Mouse (Mus musculus): ENCODE measurements around the gene Galnt18. TPM values are rescaled to one million over a fixed set of nuclear protein-coding genes. Genes with fewer than 3 reads are reported as not detected.

The Galnt18 gene
- polyA plus RNA-seq (2012; rRNA removed) = 3.5 and 4.1 TPM in 2 replicates

DNA sequence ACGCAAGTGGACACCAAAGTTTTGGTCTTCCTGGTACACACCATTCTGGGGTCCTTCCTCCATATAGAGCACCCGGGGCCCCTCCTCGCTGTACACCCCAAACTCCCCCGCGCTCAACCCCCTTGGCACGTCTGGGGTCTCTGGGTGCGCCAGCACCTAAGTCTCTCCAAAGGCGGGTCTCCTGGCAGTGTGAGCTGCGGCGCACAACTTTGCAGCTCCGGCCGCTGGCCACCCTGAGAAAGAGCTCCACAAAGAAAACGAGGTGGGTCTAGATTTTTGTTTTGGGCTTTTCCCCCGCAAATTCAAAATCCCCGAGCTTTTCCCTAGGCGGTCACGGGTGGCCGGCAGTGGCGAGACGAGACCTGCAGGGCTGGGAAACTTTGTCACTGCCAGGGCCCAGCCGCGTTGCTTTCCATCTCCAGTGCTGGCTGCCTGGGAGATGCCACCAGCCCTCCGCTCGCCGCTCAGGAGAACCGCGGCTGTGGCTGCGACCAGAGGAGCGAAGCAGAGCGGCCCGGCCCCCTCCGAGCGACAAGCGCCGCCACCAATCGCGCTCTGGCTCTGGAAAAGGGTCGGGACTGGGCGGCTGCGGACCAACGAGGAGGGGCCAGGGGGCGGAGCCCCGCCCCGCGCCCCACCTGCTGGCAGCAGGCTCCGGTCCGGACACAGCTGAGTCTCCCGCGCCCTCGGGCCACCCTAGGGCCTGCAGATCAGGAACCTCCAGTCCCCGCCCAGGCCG is at the start of gene Galnt18:
Galnt18 (minus strand) TSS at position 474 of the 739 bp plus-strand sequence.
- peak; percentile 36 for DNase-seq (ENCODE audit: low read depth, low spot score)
- WGBS = 1% methylated on average over 51 of the region's 52 CpGs

GRCm38 (mm10) chr7:111827337-111827736 is 47.6 kb upstream of the Galnt18 start:
- no peak for DNase-seq (ENCODE audit: low read depth, low spot score)
- 97% methylated on average over 1 of the region's 1 CpGs for WGBS

- DNase-seq (ENCODE audit: low read depth, low spot score) = no peak
- WGBS = 10% methylated on average over 1 of the region's 1 CpGs
Observed at GRCm38 (mm10) chr7:111813093-111813492, 33.3 kb upstream of the Galnt18 start.

GRCm38 (mm10) chr7:111811036-111811435 is 31.3 kb upstream of the Galnt18 start:
- DNase-seq (ENCODE audit: low read depth, low spot score) = no peak
- 38% methylated on average over 2 of the region's 2 CpGs for whole genome bisulfite sequencing

GRCm38 (mm10) chr7:111809796-111810195 is 30.0 kb upstream of the Galnt18 start:
- 60% methylated on average over 3 of the region's 3 CpGs for WGBS
- no peak for DNase-seq (ENCODE audit: low read depth, low spot score)

GRCm38 (mm10) chr7:111806083-111806482 is 26.3 kb upstream of the Galnt18 start:
- whole genome bisulfite sequencing = 95% methylated on average over 1 of the region's 1 CpGs
- no peak for DNase-seq (ENCODE audit: low read depth, low spot score)

DNA sequence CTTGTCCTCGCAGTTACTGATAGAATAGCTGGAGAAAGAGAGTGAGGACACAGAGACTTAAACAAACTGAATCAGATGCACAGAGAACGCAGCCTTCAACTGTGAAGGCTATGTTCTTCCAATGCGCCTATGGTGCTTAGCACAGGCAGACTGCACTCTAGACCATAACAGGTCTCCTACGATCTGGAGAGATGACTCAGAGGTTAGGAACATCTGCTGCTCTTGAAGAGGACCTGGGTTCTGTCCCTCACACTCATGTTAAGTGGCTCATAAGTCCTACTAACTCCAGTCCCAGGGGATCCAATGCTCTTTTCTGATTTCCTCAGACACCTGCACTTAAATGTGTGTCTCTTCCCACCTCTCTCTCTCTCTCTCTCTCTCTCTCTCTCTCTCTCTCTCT is 24.9 kb upstream of the Galnt18 start:
- no peak for DNase-seq (ENCODE audit: low read depth, low spot score)
- WGBS = 88% methylated on average over 4 of the region's 4 CpGs

- DNase-seq (ENCODE audit: low read depth, low spot score) = no peak
- 78% methylated on average over 5 of the region's 5 CpGs for WGBS
Observed at GRCm38 (mm10) chr7:111800785-111801184, 21.0 kb upstream of the Galnt18 start.

DNA sequence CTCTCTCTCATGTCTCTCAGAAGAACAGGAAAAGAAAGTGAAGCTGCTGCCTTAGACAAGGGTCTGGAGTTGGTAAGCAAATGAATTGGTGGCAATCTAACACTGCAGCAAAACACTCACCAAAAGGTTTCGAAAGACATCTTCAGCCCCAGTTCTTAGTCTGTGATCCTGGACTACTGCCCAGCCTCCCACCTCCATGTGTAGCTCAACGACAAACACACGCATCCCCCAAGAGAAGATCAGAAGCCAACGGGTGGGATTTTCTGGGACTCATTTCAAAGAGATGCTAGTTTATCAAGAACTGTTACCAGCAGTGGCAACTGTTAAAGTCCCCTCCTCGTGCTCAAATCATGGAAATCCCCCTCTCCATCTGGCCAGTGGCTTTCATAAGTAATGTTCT is 20.3 kb upstream of the Galnt18 start:
- DNase-seq (ENCODE audit: low read depth, low spot score) = no peak
- 78% methylated on average over 5 of the region's 5 CpGs for WGBS

DNA sequence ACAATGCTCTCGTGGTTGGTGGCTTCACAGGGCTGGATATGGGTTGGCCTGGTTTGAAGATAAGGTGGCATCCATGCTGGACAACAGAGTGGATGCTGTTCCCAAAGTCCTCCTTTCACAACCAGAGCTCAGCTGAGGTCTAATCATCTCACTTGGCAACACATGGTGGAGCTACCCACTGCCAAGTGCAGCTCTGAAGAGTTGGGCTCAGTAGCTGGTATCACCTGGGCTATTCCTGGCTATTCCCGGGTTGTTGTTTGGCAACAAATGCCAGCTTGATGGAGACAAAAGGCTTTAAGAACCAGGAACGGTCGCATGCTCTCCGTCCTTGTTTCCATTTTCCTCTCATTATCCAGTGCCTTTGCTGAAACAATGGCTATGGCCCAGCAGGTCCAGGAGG is 19.2 kb upstream of the Galnt18 start:
- WGBS = 83% methylated on average over 5 of the region's 5 CpGs
- no peak for DNase-seq (ENCODE audit: low read depth, low spot score)

DNA sequence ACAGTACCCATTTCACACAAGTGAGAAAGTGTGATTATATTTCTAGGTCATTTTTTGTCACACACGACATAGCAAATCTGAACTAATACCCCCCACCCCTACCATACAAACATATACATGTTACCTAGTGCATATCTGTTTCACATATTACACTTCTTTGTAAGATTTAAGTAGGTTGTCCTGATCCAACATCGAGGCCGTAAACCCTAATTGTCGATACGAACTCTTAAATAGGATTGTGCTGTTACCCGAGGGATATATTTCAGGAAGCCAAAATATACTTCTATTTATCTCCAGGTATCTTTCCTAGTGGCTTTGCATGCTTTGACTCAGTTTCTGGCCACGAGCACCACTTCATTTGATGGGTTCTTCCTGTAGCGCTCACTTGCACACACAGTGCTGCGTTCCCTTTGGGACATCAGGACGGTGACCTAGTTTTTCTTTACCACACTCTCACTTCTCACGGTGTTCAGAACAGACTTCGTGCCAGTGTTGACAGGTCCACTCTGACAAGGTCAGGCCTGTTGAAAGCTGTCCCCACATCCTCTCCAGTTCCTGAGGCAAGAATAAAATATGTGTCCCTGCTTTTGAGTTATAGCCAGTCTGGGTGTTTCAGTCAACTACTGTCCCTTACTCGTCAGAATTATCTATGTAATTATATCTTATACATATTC is 17.7 kb upstream of the Galnt18 start:
- 81% methylated on average over 13 of the region's 13 CpGs for WGBS
- DNase-seq (ENCODE audit: low read depth, low spot score) = no peak

DNA sequence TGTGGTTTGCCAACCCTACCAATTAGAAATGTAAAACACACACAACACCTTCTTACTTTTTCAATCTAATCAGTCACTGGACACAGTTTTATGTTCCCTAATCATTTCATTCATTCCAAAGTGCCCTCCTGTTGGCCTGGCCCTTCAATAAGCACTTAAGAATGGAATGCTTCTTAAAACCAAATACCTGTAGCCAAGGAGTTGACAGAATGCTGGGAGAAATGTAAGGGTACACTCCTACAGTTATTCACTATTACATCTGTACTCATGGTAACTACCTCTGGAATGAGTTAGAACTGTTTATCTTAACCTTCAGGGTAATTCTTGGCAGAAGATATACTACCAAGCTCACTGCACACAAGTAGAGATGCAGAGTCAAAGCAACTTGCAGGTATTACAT is 15.3 kb upstream of the Galnt18 start:
- no peak for DNase-seq (ENCODE audit: low read depth, low spot score)

DNA sequence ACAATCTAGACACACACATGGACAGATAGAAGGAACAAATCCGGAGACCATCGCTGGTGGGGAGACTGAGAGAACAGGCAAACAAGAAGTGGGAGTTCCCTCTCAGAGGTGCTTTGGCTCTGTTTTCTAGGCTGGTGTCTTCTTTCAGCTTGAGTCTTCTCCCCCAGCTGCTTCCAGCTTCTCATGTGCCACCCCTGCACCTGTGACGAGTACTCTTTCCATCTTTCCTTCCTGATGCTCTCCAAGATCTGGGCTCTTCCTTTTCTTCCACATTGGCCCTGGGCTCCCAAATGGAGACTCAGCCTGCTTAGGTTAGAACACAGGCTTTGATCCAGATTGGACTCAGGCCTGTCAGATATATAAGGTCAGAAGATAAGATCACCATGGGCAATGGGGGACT is 12.4 kb upstream of the Galnt18 start:
- 93% methylated on average over 3 of the region's 3 CpGs for WGBS
- DNase-seq (ENCODE audit: low read depth, low spot score) = no peak

- 42% methylated on average over 6 of the region's 6 CpGs for WGBS
- no peak for DNase-seq (ENCODE audit: low read depth, low spot score)
Observed at GRCm38 (mm10) chr7:111791347-111791746, 11.6 kb upstream of the Galnt18 start.

DNA sequence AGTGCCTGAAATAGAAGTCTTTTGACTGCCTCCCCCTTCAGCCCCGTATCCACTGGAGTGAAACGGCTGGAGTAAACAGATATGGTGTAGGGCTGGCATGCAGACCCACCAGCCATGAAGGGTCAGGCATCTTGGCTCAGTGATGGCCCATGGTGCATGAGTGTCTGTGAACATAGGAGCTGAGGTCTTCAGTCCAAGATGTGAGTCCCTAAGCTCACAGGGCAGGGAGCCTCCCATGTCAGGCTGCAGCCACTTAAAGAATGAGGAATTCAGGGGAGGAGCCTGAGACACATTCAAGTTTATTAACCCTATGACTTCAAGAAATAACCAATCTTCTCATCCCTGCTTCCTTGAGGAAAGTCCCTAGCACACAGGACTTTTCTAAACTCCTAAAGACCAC is 8.1 kb upstream of the Galnt18 start:
- 52% methylated on average over 2 of the region's 2 CpGs for WGBS
- DNase-seq (ENCODE audit: low read depth, low spot score) = no peak

DNA sequence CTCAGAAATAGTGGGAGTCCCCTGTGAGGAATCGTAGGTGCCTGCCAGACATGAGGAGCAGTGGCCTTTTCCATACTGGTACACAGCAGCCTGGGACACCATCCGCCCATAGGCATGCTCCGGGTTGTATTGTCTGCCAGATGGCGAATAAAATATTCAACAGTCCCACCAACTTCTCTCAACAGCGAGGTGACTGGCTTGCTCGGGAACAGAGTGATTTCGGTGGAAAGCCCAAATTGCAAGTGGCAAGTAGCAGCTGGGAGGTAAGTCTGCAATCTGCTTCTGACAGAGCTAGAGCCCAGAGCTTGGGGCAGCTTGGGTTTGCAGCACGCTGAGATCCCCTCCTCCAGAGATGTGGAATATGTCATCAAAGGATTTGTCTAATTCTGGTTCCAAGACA is 5.7 kb upstream of the Galnt18 start:
- no peak for DNase-seq (ENCODE audit: low read depth, low spot score)
- WGBS = 84% methylated on average over 8 of the region's 8 CpGs

GRCm38 (mm10) chr7:111782126-111782525 is 2.3 kb upstream of the Galnt18 start:
- WGBS = 46% methylated on average over 5 of the region's 5 CpGs
- DNase-seq (ENCODE audit: low read depth, low spot score) = peak; percentile 42

GRCm38 (mm10) chr7:111781316-111781715 is 1.5 kb upstream of the Galnt18 start:
- no peak for DNase-seq (ENCODE audit: low read depth, low spot score)
- WGBS = 84% methylated on average over 6 of the region's 6 CpGs

DNA sequence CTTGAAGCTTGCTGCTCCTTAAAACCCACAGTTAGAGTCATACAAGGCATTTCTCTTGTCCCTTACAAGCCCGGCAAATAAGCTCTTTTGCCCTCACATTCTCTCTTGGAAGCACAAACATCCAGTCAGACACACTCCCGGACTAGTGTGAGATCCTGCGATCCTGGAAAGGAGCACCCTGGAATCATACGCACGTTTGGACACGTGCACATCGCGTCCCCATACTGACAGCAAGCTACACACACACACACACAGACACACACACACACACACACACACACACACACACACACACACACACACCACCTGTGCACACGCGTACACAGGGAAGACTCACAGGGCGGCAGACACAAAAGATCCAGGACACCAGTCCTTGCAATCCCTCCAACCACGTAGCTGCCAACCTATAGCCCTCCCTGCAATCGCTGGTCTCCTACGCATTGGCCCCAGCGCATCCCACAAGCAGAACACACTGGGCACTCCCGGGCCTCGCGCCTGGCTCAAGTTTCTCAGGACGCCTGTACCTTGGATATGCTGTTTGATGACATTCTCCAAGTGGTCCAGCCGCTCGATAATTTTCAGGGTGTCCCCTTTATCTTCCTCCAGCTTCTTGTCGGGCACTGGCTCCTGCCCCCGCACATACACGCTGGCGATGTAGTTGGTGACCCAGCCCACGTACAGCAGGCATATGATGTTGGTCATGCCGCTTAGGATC is 831 bp downstream of the Galnt18 start:
- WGBS = 20% methylated on average over 27 of the region's 27 CpGs
- DNase-seq (ENCODE audit: low read depth, low spot score) = no peak

DNA sequence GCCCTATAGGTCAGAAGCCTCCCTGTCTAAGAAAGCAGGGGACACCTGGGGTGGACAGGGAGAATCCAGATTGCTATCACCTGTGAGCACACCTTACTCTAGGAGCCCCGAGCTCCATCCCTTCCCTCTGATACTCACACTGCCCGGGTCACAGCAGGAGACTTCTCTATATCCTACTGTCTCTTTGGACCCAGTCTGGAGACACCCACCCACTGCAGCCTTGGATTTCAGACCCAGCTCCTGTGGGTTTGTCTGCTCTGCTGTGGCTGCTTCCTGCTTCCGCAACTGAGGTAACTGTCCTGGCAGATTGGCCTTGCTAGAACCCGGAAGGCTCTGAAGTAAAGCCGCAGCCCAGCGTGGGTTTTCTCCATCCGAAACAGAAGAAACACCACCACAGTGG is 1.6 kb downstream of the Galnt18 start:
- WGBS = 75% methylated on average over 7 of the region's 7 CpGs

DNA sequence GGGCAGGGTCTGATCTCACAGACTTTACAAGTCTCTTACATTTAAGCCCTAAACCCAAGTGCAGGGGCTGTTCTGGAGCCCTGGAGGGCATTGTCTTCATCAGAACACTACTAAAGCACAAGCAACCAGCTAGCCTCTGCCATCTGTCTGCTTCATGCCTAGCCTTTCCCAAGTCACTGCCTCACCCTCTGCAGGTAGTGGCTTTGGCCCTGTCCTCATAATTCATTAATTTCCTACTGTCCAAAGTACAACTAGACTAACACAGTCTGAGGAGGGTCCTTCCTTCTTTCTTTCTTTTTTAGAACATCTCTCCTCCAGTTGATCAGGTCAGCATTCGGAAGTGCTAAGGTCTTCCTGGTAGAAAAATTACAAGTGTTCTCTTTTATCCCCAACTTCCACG is 2.6 kb downstream of the Galnt18 start:
- 79% methylated on average over 2 of the region's 2 CpGs for WGBS

More for the DNA sequence above, 1.6 kb downstream of the Galnt18 start:
- DNase-seq (ENCODE audit: low read depth, low spot score) = no peak

More for the DNA sequence above, 2.6 kb downstream of the Galnt18 start:
- no peak for DNase-seq (ENCODE audit: low read depth, low spot score)
